Mouse (Mus musculus): Measurements from ENCODE around the gene Cts8.

Gene Cts8

GRCm38 (mm10) chr13:61255258-61255657 lies at the start of gene Cts8:
Cts8 (minus strand) TSS chr13:61255358.
- DNase-seq: no peak

GRCm38 (mm10) chr13:61288739-61289138 lies 33.6 kb upstream of the Cts8 start, which contains the start of gene Gm49398:
Gm49398 (minus strand) TSS chr13:61288839.
- no peak for DNase-seq

- peak; percentile 1 to 2 for DNase-seq
Observed at GRCm38 (mm10) chr13:61241076-61241947, 13.8 kb downstream of the Cts8 start.

GRCm38 (mm10) chr13:61203310-61203709 lies 51.8 kb downstream of the Cts8 start, which contains the start of gene Cts6:
Cts6 (minus strand) TSS chr13:61203410.
- no peak for DNase-seq
